Mouse (Mus musculus) stomach, postnatal 0 days (tissue): ENCODE results near the gene Tyk2.

ENCODE experiments used
- CTCF ChIP-seq: IDR thresholded peaks from 2 replicates; pipeline ENCODE4 v1.5.1; 2016; ENCODE audit warnings: antibody characterized with exemption, low read depth, mild to moderate bottlenecking, moderate library complexity
- EP300 ChIP-seq: optimal IDR thresholded peaks from 2 replicates; pipeline ENCODE3; 2016; ENCODE audit warnings: antibody characterized with exemption

GRCm38 (mm10) chr9:21090537-21090936 is 40.5 kb downstream of the Tyk2 start:
- TF ChIP-seq CTCF, result no peak
- no peak for TF ChIP-seq EP300
